Mouse (Mus musculus) gastrocnemius, adult 2 months (tissue): ENCODE data around the gene Nes. TPM values are rescaled to one million over a fixed set of nuclear protein-coding genes. Genes with fewer than 3 reads are reported as not detected.

Experiments
- DNase-seq: peaks from one replicate; pipeline ENCODE4 v3.0.0; 2022
- H3K27ac ChIP-seq: fragments of 200-600 bp; 2 replicates; pipeline ENCODE4 v1.8.1; 2022; ENCODE audit warnings: mild to moderate bottlenecking
- H3K4me3 ChIP-seq: fragments of 200-600 bp; 2 replicates; pipeline ENCODE4 v1.8.1; 2022; ENCODE audit warnings: mild to moderate bottlenecking, moderate library complexity
- CTCF ChIP-seq: fragments of 200-600 bp; IDR thresholded peaks from 2 replicates; pipeline ENCODE4 v1.8.1; 2022; ENCODE audit warnings: antibody characterized with exemption, mild to moderate bottlenecking, moderate library complexity
- intact Hi-C: fragments of 180-260 bp; cut with DNase I; formaldehyde crosslinking; loops from one replicate; pipeline ENCODE4 v1.15.1; 2025
- total RNA-seq, 2 experiments: library from RNA; stranded (reverse); gene quantifications; 2 replicates each; pipeline ENCODE4 v1.2.3; 2021

Nes gene
- total RNA-seq, 2 experiments from 2014 or later: 9.1 to 17.2 TPM

DNA sequence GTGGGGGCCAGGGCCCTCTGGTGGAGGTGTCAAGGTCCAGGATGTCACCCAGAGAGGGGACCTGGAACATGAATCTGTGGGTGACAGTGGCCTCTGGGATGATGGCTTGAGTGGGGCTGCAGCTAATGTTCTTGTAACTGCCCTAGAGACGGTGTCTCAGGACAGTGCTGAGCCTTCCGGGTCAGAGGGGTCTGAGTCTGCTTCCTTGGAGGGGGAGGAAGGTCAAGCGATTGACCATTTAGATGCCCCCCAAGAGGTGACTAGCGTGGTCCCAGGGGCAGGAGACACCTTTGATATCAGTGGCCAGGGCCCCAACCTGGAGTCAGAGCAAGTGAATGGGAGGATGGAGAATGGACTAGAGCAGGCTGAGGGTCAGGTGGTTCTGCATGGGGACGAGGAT, 8.6 kb downstream of the Nes start:
- Histone ChIP-seq H3K27ac (no peak overlapping the region), H3K4me3 (no peak overlapping the region)
- no peak for TF ChIP-seq CTCF
- intact Hi-C loops: no loop called here
- DNase-seq: no peak

DNA sequence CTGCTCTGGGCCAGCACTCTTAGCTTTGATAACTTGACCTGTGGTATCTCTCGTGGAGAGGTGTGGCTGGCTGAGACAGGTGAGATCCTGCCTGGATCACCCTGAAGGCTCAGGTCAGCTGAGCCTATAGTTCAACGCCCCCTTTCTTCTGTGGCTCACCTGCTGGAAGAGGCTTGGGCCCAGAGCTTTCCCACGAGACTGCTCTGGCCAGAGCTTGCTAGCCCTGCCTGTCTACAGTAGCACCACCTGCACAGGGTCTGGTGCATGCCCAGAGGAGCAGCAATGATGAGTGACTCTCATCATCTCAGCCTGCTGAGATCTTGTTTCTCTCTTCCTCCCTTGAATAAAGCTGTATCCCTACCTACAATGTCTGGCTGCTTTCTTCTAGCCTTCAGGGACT, 9.2 kb downstream of the Nes start:
- TF ChIP-seq CTCF: no peak
- intact Hi-C loops: no loop called here
- no peak overlapping the region for H3K4me3 ChIP-seq
- no peak for DNase-seq
- no peak overlapping the region for H3K27ac ChIP-seq

DNA sequence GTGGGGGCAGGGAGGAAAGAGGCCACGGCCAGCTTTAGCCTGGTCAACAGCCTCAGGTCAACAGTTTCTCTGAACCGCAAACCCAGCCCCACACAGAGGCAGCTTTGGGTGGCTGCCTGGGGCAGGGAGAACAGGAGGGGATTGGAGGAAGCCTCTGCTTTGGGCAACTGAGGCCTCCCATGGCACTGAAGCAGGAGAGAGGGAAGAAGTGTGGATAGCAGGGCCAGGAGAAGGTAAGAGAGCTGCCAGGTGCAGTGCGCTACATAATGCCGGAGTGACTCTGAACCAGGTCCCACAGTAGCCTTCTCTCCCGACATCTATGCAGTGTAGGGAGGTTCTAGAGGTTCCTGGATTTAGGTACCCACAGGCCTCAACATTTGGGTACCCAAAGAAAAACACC, 9.8 kb downstream of the Nes start:
- DNase-seq: no peak
- Histone ChIP-seq H3K4me3 (no peak overlapping the region), H3K27ac (peak overlapping the region; percentile 92; the same call in 1 of the 2 replicates)
- no peak for TF ChIP-seq CTCF
- intact Hi-C loops: no loop called here

DNA sequence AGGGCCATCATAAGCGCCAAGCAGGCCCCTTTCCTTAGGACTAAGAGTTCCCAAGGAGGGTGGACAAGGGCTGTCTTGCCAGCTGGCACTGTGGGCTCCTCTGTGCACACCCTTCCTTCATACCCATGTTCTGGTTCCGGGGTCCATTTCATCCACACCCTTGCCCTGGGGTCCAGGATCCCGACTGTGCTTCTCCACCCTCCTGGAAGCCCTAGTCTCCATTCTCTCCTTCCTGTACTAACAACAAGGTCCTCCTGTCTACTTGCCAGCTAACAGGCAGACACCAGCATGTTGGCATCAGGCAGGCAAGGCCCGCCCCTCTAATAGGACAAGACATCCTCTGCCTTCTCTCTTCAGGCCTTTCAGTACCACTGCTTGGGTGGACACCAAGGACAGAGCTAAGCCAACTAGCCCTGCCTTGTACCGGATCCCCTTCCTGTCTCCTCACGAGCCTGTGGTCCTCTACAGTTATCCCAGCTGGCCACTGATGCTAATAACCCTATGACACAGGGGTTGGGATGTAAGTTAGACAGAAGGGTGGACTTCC, 10.4 kb downstream of the Nes start:
- H3K27ac ChIP-seq: peak overlapping the region; percentile 92
- no peak for DNase-seq
- intact Hi-C loops: no loop called here

GRCm38 (mm10) chr3:87981894-87982835, 11.3 kb downstream of the Nes start:
- intact Hi-C loops: no loop called here
- Histone ChIP-seq H3K27ac (peak overlapping the region; percentile 92), H3K4me3 (peak overlapping the region; percentile 58)
- peak; percentile 86 for DNase-seq
- TF ChIP-seq CTCF: no peak

More for the DNA sequence above, 10.4 kb downstream of the Nes start:
- no peak for TF ChIP-seq CTCF
- H3K4me3 ChIP-seq: no peak overlapping the region

DNA sequence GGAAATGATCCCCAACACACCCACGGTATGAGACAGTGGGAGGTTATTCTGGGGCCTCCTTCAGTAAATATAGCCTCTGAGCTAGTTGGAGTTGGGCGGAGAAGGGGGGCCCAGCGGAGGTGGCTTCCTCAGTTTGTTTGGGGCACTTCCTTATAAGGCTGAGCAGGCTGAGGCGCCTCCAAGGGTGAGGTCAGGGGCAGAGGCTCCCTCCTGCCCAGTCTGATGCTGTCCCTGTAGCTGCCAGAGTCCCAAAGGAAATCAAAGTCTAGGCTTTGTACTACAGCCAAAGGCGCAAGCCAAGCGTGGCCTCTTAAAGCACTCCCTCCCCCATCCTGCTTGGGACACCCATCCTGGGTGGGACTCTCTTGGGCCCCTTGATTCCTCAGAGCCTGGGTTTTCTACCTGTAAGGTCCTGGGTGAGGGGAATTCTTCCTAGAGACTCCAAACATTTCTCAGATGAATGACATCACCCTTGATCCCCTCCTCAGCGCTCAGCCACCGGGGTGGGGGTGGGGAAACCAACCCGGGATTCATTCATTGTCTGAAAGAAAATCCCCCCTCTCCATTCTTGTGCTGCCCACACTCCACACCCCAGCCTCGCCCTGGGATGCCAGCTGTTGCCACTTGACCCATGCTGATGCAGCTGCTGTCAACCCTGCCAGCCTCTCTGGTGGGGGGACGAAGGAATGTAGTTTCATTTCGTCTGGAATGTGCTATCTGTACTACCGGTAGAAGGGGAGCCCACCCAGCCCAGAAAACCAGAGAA, 12.1 kb downstream of the Nes start:
- TF ChIP-seq CTCF: no peak
- intact Hi-C loops: no loop called here
- DNase-seq: peak; percentile 75
- Histone ChIP-seq H3K27ac (peak overlapping the region; percentile 92), H3K4me3 (peak overlapping the region; percentile 58)

DNA sequence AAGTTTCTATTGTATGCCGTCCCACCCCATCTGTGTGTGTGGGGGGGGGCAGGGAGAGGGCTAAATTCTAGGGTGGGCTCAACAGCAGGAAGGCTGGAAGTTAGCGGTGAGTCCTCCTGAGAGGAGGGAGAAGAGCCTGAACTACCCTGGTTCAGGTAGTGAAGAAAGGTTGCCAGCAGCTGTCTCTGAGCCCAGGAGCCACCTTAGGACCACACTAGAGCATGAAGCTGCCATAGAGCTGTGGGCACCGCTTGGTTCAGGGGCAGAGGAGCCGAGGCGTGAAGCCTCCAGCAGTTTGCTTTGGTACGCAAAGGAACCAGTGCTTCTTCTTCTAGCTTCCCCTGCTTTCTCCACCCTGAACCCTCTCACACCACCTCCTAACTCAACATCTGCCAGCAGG, 12.7 kb downstream of the Nes start:
- Histone ChIP-seq H3K27ac (peak overlapping the region; percentile 92), H3K4me3 (peak overlapping the region; percentile 58; the same call in 1 of the 2 replicates)
- no peak for TF ChIP-seq CTCF
- intact Hi-C loops: no loop called here
- DNase-seq: no peak

- TF ChIP-seq CTCF: no peak
- H3K4me3 ChIP-seq: no peak overlapping the region
- intact Hi-C loops: no loop called here
- peak overlapping the region; percentile 92 for H3K27ac ChIP-seq
- peak; percentile 54 for DNase-seq
These were observed 13.2 kb downstream of the Nes start for GRCm38 (mm10) chr3:87984094-87984493.

- intact Hi-C loops: no loop called here
- DNase-seq: no peak
- Histone ChIP-seq H3K27ac (peak overlapping the region; percentile 92), H3K4me3 (peak overlapping the region; percentile 30)
- no peak for TF ChIP-seq CTCF
These were observed 14.8 kb downstream of the Nes start for GRCm38 (mm10) chr3:87985505-87986320.

- Histone ChIP-seq H3K4me3 (peak overlapping the region; percentile 63), H3K27ac (peak overlapping the region; percentile 92)
- peak; percentile 99 for TF ChIP-seq CTCF
- DNase-seq: peak; percentile 96
- intact Hi-C loops: loop anchor here (1.0 kb wide), 2 partner anchors 17 to 52 kb away; no protein-coding TSS in a partner anchor
These were observed 16.0 kb downstream of the Nes start for GRCm38 (mm10) chr3:87986868-87987267.

DNA sequence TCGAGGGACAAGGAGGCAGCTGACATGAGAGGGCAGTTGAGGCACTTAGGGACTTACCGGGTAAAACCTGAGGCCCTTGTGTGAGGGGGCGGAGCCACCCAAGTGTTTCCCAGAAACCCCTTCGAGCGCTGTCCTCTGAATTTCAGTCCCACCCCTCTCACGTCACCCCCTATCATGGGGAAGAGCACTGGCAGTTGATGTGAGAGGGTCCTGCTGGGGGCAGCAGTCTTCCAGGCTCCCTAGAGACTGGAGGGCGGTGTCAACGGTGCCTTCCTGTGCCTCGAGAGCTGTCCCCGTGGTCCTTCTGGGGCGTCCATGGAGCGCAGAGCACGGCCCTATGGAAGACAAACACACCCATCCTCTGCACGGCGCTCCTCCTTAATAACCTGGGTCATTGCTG, 16.8 kb downstream of the Nes start:
- TF ChIP-seq CTCF: no peak
- Histone ChIP-seq H3K27ac (no peak overlapping the region), H3K4me3 (peak overlapping the region; percentile 63)
- no peak for DNase-seq
- intact Hi-C loops: loop anchor here (1.0 kb wide), 2 partner anchors 17 to 52 kb away; no protein-coding TSS in a partner anchor

GRCm38 (mm10) chr3:87988068-87988467, 17.2 kb downstream of the Nes start:
- DNase-seq: no peak
- TF ChIP-seq CTCF: no peak
- Histone ChIP-seq H3K27ac (no peak overlapping the region), H3K4me3 (peak overlapping the region; percentile 63)
- intact Hi-C loops: no loop called here
